Comparison of ENCODE assay signal across 8 mouse cellular contexts in genomic region chr14:119006441-119007102, GRCm38 (mm10).
DNase-seq lines count a peak whose midpoint lies in the region; ATAC-seq and TF ChIP-seq lines count a peak whose summit lies in the region.

No protein-coding gene starts in this region.

- TF ChIP-seq CTCF in forebrain, postnatal 0 days (IDR thresholded peaks at IDR 0.05; ENCODE audit: low read depth): no peak

- no peak for TF ChIP-seq POLR2A in limb, embryonic 14.5 days (IDR thresholded peaks at IDR 0.05; ENCODE audit: borderline replicate concordance, extremely low read depth, insufficient read depth, insufficient read length)

- H3K36me3 ChIP-seq in forebrain, postnatal 0 days (ENCODE audit: insufficient read depth): peaks cover 12% of the 10 kb centered on the region; the same call in 1 of the 2 replicates
- peaks cover 15% of the 10 kb centered on the region for H3K36me3 ChIP-seq in limb, embryonic 14.5 days (ENCODE audit: control insufficient read depth, insufficient read depth, low read length)
- H3K36me3 ChIP-seq in stomach, embryonic 15.5 days: no peaks in the 10 kb centered on the region; the same call in 1 of the 2 replicates

- no peaks in the 10 kb centered on the region for H3K27me3 ChIP-seq in forebrain, postnatal 0 days (ENCODE audit: insufficient read depth, low read length)
- H3K27me3 ChIP-seq in limb, embryonic 14.5 days (ENCODE audit: control insufficient read depth, insufficient read depth, low read length): no peaks in the 10 kb centered on the region
- no peaks in the 10 kb centered on the region for H3K27me3 ChIP-seq in stomach, embryonic 15.5 days (replicated peaks)

- H3K4me1 ChIP-seq in forebrain, postnatal 0 days (ENCODE audit: insufficient read depth): peaks cover 4% of the 10 kb centered on the region; the same call in 1 of the 2 replicates
- H3K4me1 ChIP-seq in limb, embryonic 14.5 days (ENCODE audit: control insufficient read depth, insufficient read depth, low read length): no peaks in the 10 kb centered on the region
- H3K4me1 ChIP-seq in stomach, embryonic 15.5 days: no peaks in the 10 kb centered on the region

- H3K4me2 ChIP-seq in forebrain, postnatal 0 days (ENCODE audit: low read depth): peak overlapping the region; percentile 91
- H3K4me2 ChIP-seq in limb, embryonic 14.5 days (replicated peaks; ENCODE audit: low read depth, low read length, severe bottlenecking): peak overlapping the region; percentile 92
- H3K4me2 ChIP-seq in stomach, embryonic 15.5 days: peak overlapping the region; percentile 82

- peak overlapping the region; percentile 75; the same call in 1 of the 2 replicates for H3K27ac ChIP-seq in forebrain, postnatal 0 days (ENCODE audit: low read depth, low read length)
- 0 out of 2 replicates have a peak overlapping the region, but pooled peaks have one; percentile 55 for H3K27ac ChIP-seq in limb, embryonic 14.5 days (replicated peaks; ENCODE audit: low read depth, low read length)
- H3K27ac ChIP-seq in stomach, embryonic 15.5 days: peak overlapping the region; percentile 84

- no peak; the same call in 1 of the 2 replicates for ATAC-seq in forebrain, postnatal 0 days
- ATAC-seq in limb, embryonic 14.5 days (ENCODE audit: low FRiP score, low read depth): no peak
- no peak for ATAC-seq in stomach, embryonic 15.5 days (ENCODE audit: insufficient read depth, low FRiP score, low read depth)

- WGBS in forebrain, postnatal 0 days: 3% methylated on average over 49 of the region's 49 CpGs
- WGBS in limb, embryonic 14.5 days: 4% methylated on average over 40 of the region's 49 CpGs
- 2% methylated on average over 49 of the region's 49 CpGs for WGBS in stomach, embryonic 15.5 days

- intact Hi-C loops in left cerebral cortex, postnatal 25 days (cut with DNase I): no loop called here
- intact Hi-C loops in left cerebral cortex, postnatal 10 days (cut with DNase I): no loop called here
- intact Hi-C loops in gastrocnemius, postnatal 36 days (cut with DNase I): no loop called here

- H3K9me3 ChIP-seq in forebrain, postnatal 0 days (ENCODE audit: low read length): no peaks in the 10 kb centered on the region
- H3K9me3 ChIP-seq in limb, embryonic 14.5 days (ENCODE audit: control insufficient read depth, low read length): no peaks in the 10 kb centered on the region
- no peaks in the 10 kb centered on the region for H3K9me3 ChIP-seq in stomach, embryonic 15.5 days

- H3K9ac ChIP-seq in forebrain, postnatal 0 days: peak overlapping the region; percentile 53
- H3K9ac ChIP-seq in limb, embryonic 14.5 days (ENCODE audit: low read depth, low read length, severe bottlenecking): peak overlapping the region; percentile 36
- H3K9ac ChIP-seq in stomach, embryonic 15.5 days: peak overlapping the region; percentile 11; the same call in 1 of the 2 replicates

- peak overlapping the region; percentile 50 for H3K4me3 ChIP-seq in forebrain, postnatal 0 days (ENCODE audit: low read depth, low read length)
- H3K4me3 ChIP-seq in limb, embryonic 14.5 days (replicated peaks; ENCODE audit: low read length): peak overlapping the region; percentile 46
- peak overlapping the region; percentile 48 for H3K4me3 ChIP-seq in stomach, embryonic 15.5 days (replicated peaks)

- peak; percentile 32 to 39 for DNase-seq in left cerebral cortex, postnatal 25 days (ENCODE audit: low spot score in 2 of 2)
- DNase-seq in left cerebral cortex, postnatal 10 days (ENCODE audit: extremely low spot score in 1 of 2, low spot score in 2 of 2): no peak
- peak; percentile 64 for DNase-seq in brain, adult 2 months (ENCODE audit: low read depth, low spot score)
- DNase-seq in forebrain, postnatal 0 days: peak; percentile 65
- no peak for DNase-seq in limb, embryonic 14.5 days (ENCODE audit: low spot score)
- DNase-seq in gastrocnemius, postnatal 36 days: no peak
- no peak for DNase-seq in left cerebral cortex, adult 11 months (ENCODE audit: low spot score)

Comparison
In these comparisons a context has a peak if more than half of its experiments do, and no peak if none do; other contexts are left out.
1. DNase-seq: peak in left cerebral cortex, postnatal 25 days (2 of 2), brain, adult 2 months (single experiment) and forebrain, postnatal 0 days (single experiment); none in left cerebral cortex, postnatal 10 days (0 of 2), limb, embryonic 14.5 days (single experiment), gastrocnemius, postnatal 36 days (0 of 2) and left cerebral cortex, adult 11 months (single experiment).
2. Peak in every context shown above with its lines, with median percentiles within 50 percentile points of each other: H3K27ac ChIP-seq, H3K4me2 ChIP-seq, H3K4me3 ChIP-seq and H3K9ac ChIP-seq.